Mouse (Mus musculus): Measurements from ENCODE around the gene Immp2l. TPM values are rescaled to one million over a fixed set of nuclear protein-coding genes. Genes with fewer than 3 reads are reported as not detected.

The Immp2l gene
- polyA plus RNA-seq, 1 experiment from 2014 or later = 7.4 TPM

DNA sequence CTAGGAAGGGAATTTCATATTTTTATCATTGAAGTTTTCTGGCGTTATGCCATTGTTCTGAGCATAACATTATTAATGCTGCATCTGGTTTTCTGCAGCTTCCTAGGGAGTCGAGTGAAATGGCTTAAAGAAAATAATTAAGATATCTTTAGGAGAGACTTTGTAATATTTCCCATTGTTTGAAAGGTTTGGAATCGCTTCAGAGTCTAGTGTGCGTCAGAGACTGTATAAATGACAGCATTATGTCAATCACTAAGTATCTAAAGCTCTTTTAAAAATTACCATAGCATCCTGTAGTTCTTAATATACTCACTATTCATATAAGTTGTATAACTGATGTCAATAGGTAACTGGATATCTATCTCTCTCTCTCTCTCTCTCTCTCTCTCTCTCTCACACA, 551.3 kb downstream of the Immp2l start:
- no peaks in the 10 kb centered on the region for H3K4me1 ChIP-seq (replicated peaks; ENCODE audit: control insufficient read depth, insufficient read depth, low read length)
- H3K27ac ChIP-seq = no peak overlapping the region
- no peaks in the 10 kb centered on the region for H3K27me3 ChIP-seq (ENCODE audit: control insufficient read depth, insufficient read depth, low read length)
- 63% methylated on average over 4 of the region's 4 CpGs for WGBS
- ATAC-seq (ENCODE audit: low FRiP score) = no peak
- H3K9me3 ChIP-seq (ENCODE audit: control insufficient read depth, low read length) = no peaks in the 10 kb centered on the region
- H3K4me3 ChIP-seq (replicated peaks; ENCODE audit: low read length) = no peak overlapping the region
- H3K36me3 ChIP-seq (replicated peaks; ENCODE audit: control insufficient read depth, insufficient read depth) = no peaks in the 10 kb centered on the region
- no peak for DNase-seq (ENCODE audit: low spot score)
- H3K4me2 ChIP-seq (replicated peaks) = no peak overlapping the region
- no peak overlapping the region for H3K9ac ChIP-seq

GRCm38 (mm10) chr12:41593401-41593800, 569.5 kb downstream of the Immp2l start:
- DNase-seq (ENCODE audit: low spot score) (no peak), ATAC-seq (ENCODE audit: low FRiP score) (no peak)
- no peak overlapping the region for H3K27ac ChIP-seq
- H3K36me3 ChIP-seq (replicated peaks; ENCODE audit: control insufficient read depth, insufficient read depth) = no peaks in the 10 kb centered on the region
- H3K4me1 ChIP-seq (replicated peaks; ENCODE audit: control insufficient read depth, insufficient read depth, low read length) = no peaks in the 10 kb centered on the region
- no peaks in the 10 kb centered on the region for H3K27me3 ChIP-seq (ENCODE audit: control insufficient read depth, insufficient read depth, low read length)
- no peaks in the 10 kb centered on the region for H3K9me3 ChIP-seq (ENCODE audit: control insufficient read depth, low read length)
- 80% methylated on average over 5 of the region's 5 CpGs for WGBS
- no peak overlapping the region for H3K4me3 ChIP-seq (replicated peaks; ENCODE audit: low read length)
- H3K9ac ChIP-seq = no peak overlapping the region
- no peak overlapping the region for H3K4me2 ChIP-seq (replicated peaks)

DNA sequence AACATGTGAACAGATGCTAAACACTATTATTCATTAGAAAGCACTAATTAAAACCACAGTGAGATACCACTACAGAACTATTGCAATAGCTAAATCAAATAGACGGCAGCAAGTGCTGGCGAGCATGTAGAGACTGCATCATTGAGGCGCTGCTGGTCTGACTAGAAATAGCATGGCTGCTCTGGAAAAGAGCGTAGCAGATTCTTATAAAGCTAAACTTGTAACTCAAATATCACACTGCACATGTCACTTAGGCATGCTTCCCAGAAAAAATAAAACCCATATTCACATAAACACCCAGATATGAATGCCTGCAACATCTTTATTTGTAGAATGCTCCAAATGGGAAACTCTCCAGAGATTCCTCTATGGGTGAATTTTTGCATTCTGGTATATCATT, 570.1 kb downstream of the Immp2l start:
- H3K9me3 ChIP-seq (ENCODE audit: control insufficient read depth, low read length) = no peaks in the 10 kb centered on the region
- no peak for ATAC-seq (ENCODE audit: low FRiP score)
- H3K27ac ChIP-seq = no peak overlapping the region
- no peak overlapping the region for H3K9ac ChIP-seq
- no peaks in the 10 kb centered on the region for H3K36me3 ChIP-seq (replicated peaks; ENCODE audit: control insufficient read depth, insufficient read depth)
- no peak overlapping the region for H3K4me3 ChIP-seq (replicated peaks; ENCODE audit: low read length)
- H3K4me1 ChIP-seq (replicated peaks; ENCODE audit: control insufficient read depth, insufficient read depth, low read length) = no peaks in the 10 kb centered on the region
- no peak for DNase-seq (ENCODE audit: low spot score)
- H3K4me2 ChIP-seq (replicated peaks) = no peak overlapping the region
- WGBS = 88% methylated on average over 4 of the region's 4 CpGs
- H3K27me3 ChIP-seq (ENCODE audit: control insufficient read depth, insufficient read depth, low read length) = no peaks in the 10 kb centered on the region

DNA sequence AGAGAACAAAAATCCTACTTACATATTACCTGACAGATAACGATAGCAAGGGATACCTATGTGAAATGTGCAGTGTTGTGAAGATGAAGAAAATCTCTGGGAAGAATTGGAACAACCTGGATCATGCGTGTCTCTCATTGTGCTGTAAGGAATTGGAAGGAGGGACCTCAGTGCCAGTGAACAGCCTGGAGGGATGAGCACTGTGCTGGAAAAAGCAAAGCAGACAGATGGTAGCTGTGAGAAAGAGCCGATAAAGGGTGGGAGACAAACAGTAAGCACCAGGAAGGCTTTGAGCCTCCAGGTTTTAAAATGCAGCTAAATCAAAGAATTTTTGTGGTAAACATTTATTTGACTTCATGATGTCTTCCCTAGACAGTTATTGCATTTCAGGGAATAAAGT, 591.4 kb downstream of the Immp2l start:
- H3K4me2 ChIP-seq (replicated peaks) = no peak overlapping the region
- H3K36me3 ChIP-seq (replicated peaks; ENCODE audit: control insufficient read depth, insufficient read depth) = no peaks in the 10 kb centered on the region
- H3K27ac ChIP-seq = no peak overlapping the region
- DNase-seq (ENCODE audit: low spot score) (no peak), ATAC-seq (ENCODE audit: low FRiP score) (no peak)
- WGBS = 65% methylated on average over 3 of the region's 3 CpGs
- H3K4me1 ChIP-seq (replicated peaks; ENCODE audit: control insufficient read depth, insufficient read depth, low read length) = no peaks in the 10 kb centered on the region
- H3K4me3 ChIP-seq (replicated peaks; ENCODE audit: low read length) = no peak overlapping the region
- H3K9ac ChIP-seq = no peak overlapping the region
- no peaks in the 10 kb centered on the region for H3K27me3 ChIP-seq (ENCODE audit: control insufficient read depth, insufficient read depth, low read length)
- H3K9me3 ChIP-seq (ENCODE audit: control insufficient read depth, low read length) = no peaks in the 10 kb centered on the region

DNA sequence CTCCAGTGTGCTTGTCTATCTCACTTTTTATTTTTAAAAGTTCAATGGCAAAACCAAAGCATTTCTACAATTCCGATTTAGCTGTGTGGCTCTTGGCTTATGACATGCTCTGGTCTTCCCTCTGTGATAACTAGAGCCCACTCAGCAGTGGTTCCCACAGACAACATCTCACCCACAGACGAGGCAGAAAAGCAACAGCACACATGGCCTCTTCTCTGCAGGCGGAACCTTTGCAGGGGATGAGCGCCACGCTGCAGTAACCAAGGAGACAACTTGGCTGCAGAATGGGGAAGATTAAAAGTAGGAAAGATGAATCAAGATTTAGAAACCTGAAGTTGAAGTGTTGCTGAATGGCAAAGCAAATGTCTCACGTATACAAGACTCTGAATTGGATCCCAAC, 597.5 kb downstream of the Immp2l start:
- no peak overlapping the region for H3K4me3 ChIP-seq (replicated peaks; ENCODE audit: low read length)
- no peaks in the 10 kb centered on the region for H3K36me3 ChIP-seq (replicated peaks; ENCODE audit: control insufficient read depth, insufficient read depth)
- DNase-seq (ENCODE audit: low spot score) = no peak
- no peak overlapping the region for H3K4me2 ChIP-seq (replicated peaks)
- no peaks in the 10 kb centered on the region for H3K27me3 ChIP-seq (ENCODE audit: control insufficient read depth, insufficient read depth, low read length)
- H3K9ac ChIP-seq = no peak overlapping the region
- no peak for ATAC-seq (ENCODE audit: low FRiP score)
- no peak overlapping the region for H3K27ac ChIP-seq
- H3K4me1 ChIP-seq (replicated peaks; ENCODE audit: control insufficient read depth, insufficient read depth, low read length) = no peaks in the 10 kb centered on the region
- H3K9me3 ChIP-seq (ENCODE audit: control insufficient read depth, low read length) = no peaks in the 10 kb centered on the region
- 90% methylated on average over 6 of the region's 6 CpGs for WGBS

DNA sequence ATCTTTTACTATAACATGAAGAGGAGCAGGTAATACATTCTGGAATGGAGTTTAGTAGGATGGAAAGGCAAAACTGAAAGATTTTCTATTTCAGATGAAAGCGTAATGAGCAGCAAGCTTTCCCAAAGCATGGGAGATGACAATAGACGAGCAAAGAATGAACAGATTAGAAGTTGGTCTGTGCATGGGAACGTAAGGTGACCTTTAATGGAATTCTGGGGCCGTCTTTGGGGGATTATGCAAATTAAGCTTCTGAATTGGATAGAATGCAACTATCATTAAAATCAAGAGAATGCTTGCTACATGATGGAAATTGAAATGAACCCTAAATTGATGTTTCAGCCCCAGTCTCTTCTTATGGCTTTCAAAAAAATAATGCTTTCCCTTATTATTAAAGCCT, 619.4 kb downstream of the Immp2l start:
- DNase-seq (ENCODE audit: low spot score) (no peak), ATAC-seq (ENCODE audit: low FRiP score) (no peak)
- H3K4me3 ChIP-seq (replicated peaks; ENCODE audit: low read length) = no peak overlapping the region
- no peaks in the 10 kb centered on the region for H3K9me3 ChIP-seq (ENCODE audit: control insufficient read depth, low read length)
- H3K27me3 ChIP-seq (ENCODE audit: control insufficient read depth, insufficient read depth, low read length) = no peaks in the 10 kb centered on the region
- no peak overlapping the region for H3K9ac ChIP-seq
- no peak overlapping the region for H3K4me2 ChIP-seq (replicated peaks)
- H3K27ac ChIP-seq = no peak overlapping the region
- 31% methylated on average over 4 of the region's 4 CpGs for WGBS
- H3K36me3 ChIP-seq (replicated peaks; ENCODE audit: control insufficient read depth, insufficient read depth) = no peaks in the 10 kb centered on the region
- peaks cover 5% of the 10 kb centered on the region; the same call in 1 of the 2 replicates for H3K4me1 ChIP-seq (replicated peaks; ENCODE audit: control insufficient read depth, insufficient read depth, low read length)

GRCm38 (mm10) chr12:41644802-41645551, 621.1 kb downstream of the Immp2l start:
- no peak overlapping the region for H3K4me3 ChIP-seq (replicated peaks; ENCODE audit: low read length)
- no peak for DNase-seq (ENCODE audit: low spot score)
- no peaks in the 10 kb centered on the region for H3K9me3 ChIP-seq (ENCODE audit: control insufficient read depth, low read length)
- no peaks in the 10 kb centered on the region for H3K27me3 ChIP-seq (ENCODE audit: control insufficient read depth, insufficient read depth, low read length)
- no peak overlapping the region for H3K27ac ChIP-seq
- WGBS = 42% methylated on average over 4 of the region's 4 CpGs
- no peaks in the 10 kb centered on the region for H3K36me3 ChIP-seq (replicated peaks; ENCODE audit: control insufficient read depth, insufficient read depth)
- no peak overlapping the region for H3K4me2 ChIP-seq (replicated peaks)
- no peak for ATAC-seq (ENCODE audit: low FRiP score)
- no peak overlapping the region for H3K9ac ChIP-seq
- H3K4me1 ChIP-seq (replicated peaks; ENCODE audit: control insufficient read depth, insufficient read depth, low read length) = peaks cover 8% of the 10 kb centered on the region; the same call in 1 of the 2 replicates

DNA sequence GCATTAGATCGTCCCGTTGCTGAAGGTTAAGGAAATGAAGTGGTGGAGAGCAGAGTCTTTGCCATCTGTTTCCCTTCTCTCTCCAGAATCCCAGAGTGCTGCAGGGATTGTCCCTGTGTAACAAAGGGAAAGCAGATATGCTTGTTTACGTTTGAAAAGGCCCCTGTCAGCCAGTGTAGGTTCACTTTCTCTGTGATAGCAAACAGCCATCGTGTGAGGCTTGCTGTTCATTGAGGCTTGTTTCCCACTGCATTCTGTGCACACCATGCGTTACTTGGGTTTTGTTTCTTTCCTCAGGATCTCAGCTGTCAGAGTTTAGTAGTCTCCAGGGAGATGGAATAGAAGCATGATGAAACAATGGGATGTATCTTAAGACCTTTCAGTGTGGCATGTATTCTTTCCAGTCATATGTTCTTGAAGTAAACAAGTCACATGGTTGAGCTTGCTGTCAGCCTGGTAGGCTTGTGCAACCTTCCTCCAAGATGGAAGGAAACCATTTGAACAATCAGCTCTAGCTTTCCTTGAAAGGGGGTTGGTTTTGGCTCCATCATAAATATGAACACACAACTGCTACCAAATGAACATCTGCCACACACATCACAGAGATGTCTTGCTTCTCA, 623.2 kb downstream of the Immp2l start:
- H3K27ac ChIP-seq = peak overlapping the region; percentile 53; the same call in 1 of the 2 replicates
- 5% methylated on average over 5 of the region's 5 CpGs for WGBS
- H3K36me3 ChIP-seq (replicated peaks; ENCODE audit: control insufficient read depth, insufficient read depth) = no peaks in the 10 kb centered on the region
- no peak overlapping the region for H3K4me3 ChIP-seq (replicated peaks; ENCODE audit: low read length)
- H3K9ac ChIP-seq = no peak overlapping the region
- ATAC-seq (ENCODE audit: low FRiP score) (peak; percentile 71; the same call in 1 of the 2 replicates), DNase-seq (ENCODE audit: low spot score) (no peak)
- peaks cover 13% of the 10 kb centered on the region; the same call in 1 of the 2 replicates for H3K4me1 ChIP-seq (replicated peaks; ENCODE audit: control insufficient read depth, insufficient read depth, low read length)
- no peaks in the 10 kb centered on the region for H3K27me3 ChIP-seq (ENCODE audit: control insufficient read depth, insufficient read depth, low read length)
- H3K4me2 ChIP-seq (replicated peaks) = no peak overlapping the region
- H3K9me3 ChIP-seq (ENCODE audit: control insufficient read depth, low read length) = no peaks in the 10 kb centered on the region

- Histone ChIP-seq H3K4me2 (replicated peaks) (no peak overlapping the region), H3K4me3 (replicated peaks; ENCODE audit: low read length) (no peak overlapping the region), H3K4me1 (replicated peaks; ENCODE audit: control insufficient read depth, insufficient read depth, low read length) (peaks cover 13% of the 10 kb centered on the region; the same call in 1 of the 2 replicates), H3K9ac (no peak overlapping the region), H3K9me3 (ENCODE audit: control insufficient read depth, low read length) (no peaks in the 10 kb centered on the region), H3K27me3 (ENCODE audit: control insufficient read depth, insufficient read depth, low read length) (no peaks in the 10 kb centered on the region), H3K36me3 (replicated peaks; ENCODE audit: control insufficient read depth, insufficient read depth) (no peaks in the 10 kb centered on the region), H3K27ac (no peak overlapping the region)
- no peak for ATAC-seq (ENCODE audit: low FRiP score)
- DNase-seq (ENCODE audit: low spot score) = no peak
- WGBS = 79% methylated on average over 2 of the region's 2 CpGs
Observed at GRCm38 (mm10) chr12:41647675-41648074, 623.8 kb downstream of the Immp2l start.

Data from hindbrain, embryonic 14.5 days (tissue).